Mouse (Mus musculus) limb, embryonic 14.5 days (tissue): Measurements from ENCODE around the gene Opalin. TPM values are rescaled to one million over a fixed set of nuclear protein-coding genes. Genes with fewer than 3 reads are reported as not detected.
A peak's percentile ranks its signal among the peaks of the same experiment; 100 is the strongest.

ENCODE experiments used
- ATAC-seq: fragments of 200-750 bp; cut with Nextera tagmentation; 2 replicates; pipeline ENCODE4 v1.8.0; 2017; ENCODE audit warnings: low read depth, moderate number of reproducible peaks, moderate TSS enrichment; ENCODE audit not compliant: low FRiP score
- DNase-seq: peaks from one replicate; pipeline ENCODE4 v3.0.0-alpha.2; 2015; ENCODE audit warnings: low spot score
- H3K27ac ChIP-seq: fragments of 300-500 bp; sonication (generic); replicated peaks from 2 replicates; pipeline ENCODE4 v1.5.1; 2014; ENCODE audit warnings: low read depth, mild to moderate bottlenecking, low read length, moderate library complexity, mixed read lengths
- H3K27me3 ChIP-seq: fragments of 300-500 bp; sonication (generic); 2 replicates; pipeline ENCODE4 v1.6.1; 2014; ENCODE audit warnings: low read length, mixed read lengths; ENCODE audit not compliant: control insufficient read depth, insufficient read depth
- H3K36me3 ChIP-seq: fragments of 300-500 bp; sonication (generic); 2 replicates; pipeline ENCODE4 v1.6.1; 2014; ENCODE audit warnings: mild to moderate bottlenecking, low read length, moderate library complexity, mixed read lengths; ENCODE audit not compliant: control insufficient read depth, insufficient read depth
- H3K4me1 ChIP-seq: fragments of 300-500 bp; sonication (generic); 2 replicates; pipeline ENCODE4 v1.6.1; 2014; ENCODE audit warnings: antibody characterized with exemption, low read length, mixed read lengths; ENCODE audit not compliant: control insufficient read depth, insufficient read depth
- H3K4me2 ChIP-seq: fragments of 300-500 bp; sonication (generic); replicated peaks from 2 replicates; pipeline ENCODE4 v1.6.1; 2014; ENCODE audit warnings: low read depth, mild to moderate bottlenecking, low read length, moderate library complexity; ENCODE audit not compliant: severe bottlenecking
- H3K4me3 ChIP-seq: fragments of 300-500 bp; sonication (generic); replicated peaks from 2 replicates; pipeline ENCODE4 v1.5.1; 2014; ENCODE audit warnings: low read length
- H3K9ac ChIP-seq: fragments of 300-500 bp; sonication (generic); 2 replicates; pipeline ENCODE4 v1.6.1; 2014; ENCODE audit warnings: mild to moderate bottlenecking, low read depth, low read length, moderate library complexity; ENCODE audit not compliant: severe bottlenecking
- H3K9me3 ChIP-seq: fragments of 300-500 bp; sonication (generic); 2 replicates; pipeline ENCODE4 v1.6.1; 2016; ENCODE audit warnings: low read length; ENCODE audit not compliant: control insufficient read depth
- POLR2A ChIP-seq: fragments of 200-500 bp; IDR thresholded peaks from 2 replicates; pipeline ENCODE4 v1.8.0; 2012; ENCODE audit warnings: inconsistent platforms, mild to moderate bottlenecking, moderate library complexity, borderline replicate concordance; ENCODE audit not compliant: insufficient read depth, insufficient read length; ENCODE audit errors: extremely low read depth
- WGBS: fragments of 180-500 bp; shearing (Covaris S2); extraction: QIAGEN DNeasy Blood & Tissue Kit; methylation state at CpG from one replicate; pipeline ENCODE4 v1.1.7; 2014; 5-methylcytosine and 5-hydroxymethylcytosine counted together
- polyA plus RNA-seq, 2 experiments: library from polyadenylated mRNA; depleted of rRNA in 1 of 2; stranded (reverse) in 1 of 2; unstranded in 1 of 2; fragments of >200 nt; fragmentation: Nextera tagmentation in 1 of 2; extraction: Ambion mirVana in 1 of 2; gene quantifications; 2 replicates each; pipeline versions ENCODE4 v1.2.1 to v1.2.3; 2012 to 2014

The Opalin gene
- polyA plus RNA-seq, 2 experiments: not detected

GRCm38 (mm10) chr19:41089833-41090232, 12.9 kb upstream of the Opalin start:
- ATAC-seq (peak; percentile 34; the same call in 1 of the 2 replicates), DNase-seq (peak; percentile 76)
- Histone ChIP-seq H3K27me3 (0 out of 2 replicates have a peak, but pooled peaks cover 3% of the 10 kb centered on the region), H3K4me2 (no peak overlapping the region), H3K36me3 (no peaks in the 10 kb centered on the region), H3K4me1 (no peaks in the 10 kb centered on the region), H3K4me3 (no peak overlapping the region), H3K9ac (no peak overlapping the region), H3K9me3 (no peaks in the 10 kb centered on the region), H3K27ac (no peak overlapping the region)
- no peak for TF ChIP-seq POLR2A
- WGBS: 10% methylated on average over 5 of the region's 5 CpGs

GRCm38 (mm10) chr19:41088491-41088890, 11.6 kb upstream of the Opalin start:
- 39% methylated on average over 18 of the region's 18 CpGs for WGBS
- H3K4me1 ChIP-seq: no peaks in the 10 kb centered on the region
- no peak overlapping the region for H3K4me2 ChIP-seq
- no peaks in the 10 kb centered on the region for H3K36me3 ChIP-seq
- 0 out of 2 replicates have a peak, but pooled peaks cover 3% of the 10 kb centered on the region for H3K27me3 ChIP-seq
- no peak for DNase-seq
- no peak overlapping the region for H3K27ac ChIP-seq
- H3K4me3 ChIP-seq: no peak overlapping the region
- no peaks in the 10 kb centered on the region for H3K9me3 ChIP-seq
- H3K9ac ChIP-seq: no peak overlapping the region
- TF ChIP-seq POLR2A: no peak
- no peak for ATAC-seq

DNA sequence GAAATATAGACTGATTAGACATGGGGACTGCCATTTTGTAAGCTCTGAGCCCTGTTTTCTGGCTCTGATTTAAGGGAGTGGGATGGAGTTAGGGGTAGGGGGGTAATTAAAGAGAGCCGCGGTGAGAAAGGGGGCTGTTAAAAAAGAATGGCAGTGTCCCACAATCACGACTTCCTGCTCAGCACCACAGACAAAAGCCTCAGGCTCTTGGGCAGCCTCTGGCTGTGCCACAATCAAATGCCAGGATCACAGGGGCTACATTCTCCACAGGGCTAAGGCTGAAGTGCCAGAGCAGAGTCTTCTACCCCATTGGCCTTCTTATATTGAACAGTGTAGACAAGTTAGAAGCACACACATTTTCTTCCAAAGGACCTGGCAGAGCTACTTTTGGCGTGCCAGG, 11.0 kb upstream of the Opalin start:
- 0 out of 2 replicates have a peak, but pooled peaks cover 3% of the 10 kb centered on the region for H3K27me3 ChIP-seq
- no peaks in the 10 kb centered on the region for H3K4me1 ChIP-seq
- no peak overlapping the region for H3K9ac ChIP-seq
- TF ChIP-seq POLR2A: no peak
- DNase-seq (no peak), ATAC-seq (no peak)
- H3K27ac ChIP-seq: no peak overlapping the region
- H3K36me3 ChIP-seq: no peaks in the 10 kb centered on the region
- H3K9me3 ChIP-seq: no peaks in the 10 kb centered on the region
- H3K4me2 ChIP-seq: no peak overlapping the region
- WGBS: 34% methylated on average over 4 of the region's 4 CpGs
- no peak overlapping the region for H3K4me3 ChIP-seq

GRCm38 (mm10) chr19:41086700-41087099, 9.8 kb upstream of the Opalin start:
- 6% methylated on average over 2 of the region's 2 CpGs for WGBS
- DNase-seq: peak; percentile 70
- Histone ChIP-seq H3K36me3 (no peaks in the 10 kb centered on the region), H3K9me3 (no peaks in the 10 kb centered on the region), H3K4me3 (no peak overlapping the region), H3K4me1 (no peaks in the 10 kb centered on the region; the same call in 1 of the 2 replicates), H3K9ac (no peak overlapping the region), H3K27me3 (0 out of 2 replicates have a peak, but pooled peaks cover 3% of the 10 kb centered on the region), H3K27ac (no peak overlapping the region), H3K4me2 (no peak overlapping the region)
- no peak for TF ChIP-seq POLR2A
- peak; percentile 46; the same call in 1 of the 2 replicates for ATAC-seq

- Histone ChIP-seq H3K36me3 (no peaks in the 10 kb centered on the region), H3K4me1 (no peaks in the 10 kb centered on the region; the same call in 1 of the 2 replicates), H3K4me3 (no peak overlapping the region), H3K4me2 (no peak overlapping the region), H3K9ac (no peak overlapping the region), H3K27me3 (0 out of 2 replicates have a peak, but pooled peaks cover 3% of the 10 kb centered on the region), H3K27ac (no peak overlapping the region), H3K9me3 (no peaks in the 10 kb centered on the region)
- ATAC-seq (no peak), DNase-seq (no peak)
- TF ChIP-seq POLR2A: no peak
- 94% methylated on average over 6 of the region's 6 CpGs for WGBS
Measured at GRCm38 (mm10) chr19:41086289-41086688, 9.4 kb upstream of the Opalin start.
